Mouse (Mus musculus) liver, embryonic 13.5 days (tissue): ENCODE data around the gene Kpna6. TPM values are rescaled to one million over a fixed set of nuclear protein-coding genes. Genes with fewer than 3 reads are reported as not detected.
A peak's percentile ranks its signal among the peaks of the same experiment; 100 is the strongest.

Source experiments
- ATAC-seq: fragments of 200-750 bp; cut with Nextera tagmentation; 2 replicates; pipeline ENCODE4 v1.8.0; 2017; ENCODE audit warnings: low read depth, mild to moderate bottlenecking, moderate number of reproducible peaks, moderate library complexity
- DNase-seq: peaks from one replicate; pipeline ENCODE4 v3.0.0; 2022
- H3K27ac ChIP-seq: fragments of 300-500 bp; sonication (generic); 2 replicates; pipeline ENCODE4 v1.5.1; 2015; ENCODE audit warnings: moderate library complexity, mild to moderate bottlenecking, inconsistent platforms
- H3K27me3 ChIP-seq: fragments of 300-500 bp; sonication (generic); 2 replicates; pipeline ENCODE4 v1.6.1; 2015; ENCODE audit warnings: mild to moderate bottlenecking, inconsistent platforms
- H3K36me3 ChIP-seq: fragments of 300-500 bp; sonication (generic); 2 replicates; pipeline ENCODE4 v1.6.1; 2015; ENCODE audit warnings: mild to moderate bottlenecking, inconsistent platforms
- H3K4me1 ChIP-seq: fragments of 300-500 bp; sonication (generic); replicated peaks from 2 replicates; pipeline ENCODE4 v1.6.1; 2015; ENCODE audit warnings: inconsistent platforms
- H3K4me2 ChIP-seq: fragments of 300-500 bp; sonication (generic); 2 replicates; pipeline ENCODE4 v1.6.1; 2015; ENCODE audit warnings: inconsistent platforms, mild to moderate bottlenecking, moderate library complexity
- H3K4me3 ChIP-seq: fragments of 300-500 bp; sonication (generic); replicated peaks from 2 replicates; pipeline ENCODE4 v1.5.1; 2015; ENCODE audit warnings: mild to moderate bottlenecking, inconsistent platforms
- H3K9ac ChIP-seq: fragments of 300-500 bp; sonication (generic); 2 replicates; pipeline ENCODE4 v1.6.1; 2015; ENCODE audit warnings: mild to moderate bottlenecking, inconsistent platforms
- H3K9me3 ChIP-seq: fragments of 300-500 bp; sonication (generic); replicated peaks from 2 replicates; pipeline ENCODE4 v1.6.1; 2016; ENCODE audit warnings: inconsistent platforms
- WGBS: fragments of 180-500 bp; shearing (Covaris S2); methylation state at CpG from one replicate; pipeline ENCODE4 v1.1.7; 2015; ENCODE audit not compliant: insufficient replicate concordance; 5-methylcytosine and 5-hydroxymethylcytosine counted together
- polyA plus RNA-seq: library from polyadenylated mRNA; unstranded; fragments of >200 nt; fragmentation: Nextera tagmentation; extraction: Ambion mirVana; gene quantifications from 2 replicates; pipeline ENCODE4 v1.2.1, GENCODE M21; 2015

The Kpna6 gene
- polyA plus RNA-seq, 1 experiment from 2014 or later, result 7.2 TPM

GRCm38 (mm10) chr4:129623681-129624091, 48.9 kb downstream of the Kpna6 start, which contains the start of gene Ccdc28b:
Gene Ccdc28b, minus strand, starts transcription at chr4:129623947.
- Histone ChIP-seq H3K4me3 (peak within 1 kb of the TSS; percentile 62), H3K36me3 (peaks cover 28% of the 10 kb centered on the region), H3K4me1 (peaks cover 59% of the 10 kb centered on the region), H3K27me3 (no peaks in the 10 kb centered on the region), H3K9ac (peak within 1 kb of the TSS; percentile 71), H3K4me2 (peak within 1 kb of the TSS; percentile 75), H3K9me3 (no peaks in the 10 kb centered on the region), H3K27ac (peak within 1 kb of the TSS; percentile 88)
- DNase-seq (no peak), ATAC-seq (no peak)
- under 1% methylated on average over 10 of the region's 10 CpGs for WGBS

GRCm38 (mm10) chr4:129622803-129623535, 49.6 kb downstream of the Kpna6 start:
- no peak for DNase-seq
- Histone ChIP-seq H3K36me3 (peaks cover 21% of the 10 kb centered on the region), H3K27ac (peak overlapping the region; percentile 88), H3K9me3 (no peaks in the 10 kb centered on the region), H3K27me3 (no peaks in the 10 kb centered on the region), H3K9ac (peak overlapping the region; percentile 71), H3K4me1 (peaks cover 66% of the 10 kb centered on the region), H3K4me3 (peak overlapping the region; percentile 62), H3K4me2 (peak overlapping the region; percentile 75)
- ATAC-seq, result no peak
- WGBS, result 23% methylated on average over 8 of the region's 8 CpGs

- Histone ChIP-seq H3K4me2 (peak overlapping the region; percentile 75), H3K36me3 (peaks cover 15% of the 10 kb centered on the region), H3K27me3 (no peaks in the 10 kb centered on the region), H3K9ac (0 out of 2 replicates have a peak overlapping the region, but pooled peaks have one; percentile 71), H3K9me3 (no peaks in the 10 kb centered on the region), H3K4me1 (peaks cover 73% of the 10 kb centered on the region), H3K27ac (no peak overlapping the region), H3K4me3 (0 out of 2 replicates have a peak overlapping the region, but pooled peaks have one; percentile 62)
- 74% methylated on average over 11 of the region's 11 CpGs for WGBS
- no peak for ATAC-seq
- DNase-seq, result no peak
Measured at GRCm38 (mm10) chr4:129622120-129622802, 50.3 kb downstream of the Kpna6 start.

- H3K9me3 ChIP-seq, result no peaks in the 10 kb centered on the region
- WGBS, result 65% methylated on average over 8 of the region's 8 CpGs
- DNase-seq (no peak), ATAC-seq (no peak)
- H3K4me2 ChIP-seq, result no peak overlapping the region
- peak overlapping the region; percentile 32; the same call in 1 of the 2 replicates for H3K27ac ChIP-seq
- H3K27me3 ChIP-seq, result no peaks in the 10 kb centered on the region
- H3K9ac ChIP-seq, result no peak overlapping the region
- no peak overlapping the region for H3K4me3 ChIP-seq
- H3K4me1 ChIP-seq, result peaks cover 68% of the 10 kb centered on the region
- H3K36me3 ChIP-seq, result peaks cover 13% of the 10 kb centered on the region
Measured at GRCm38 (mm10) chr4:129621283-129621841, 51.2 kb downstream of the Kpna6 start.

GRCm38 (mm10) chr4:129620419-129621282, 51.9 kb downstream of the Kpna6 start:
- Histone ChIP-seq H3K4me3 (no peak overlapping the region), H3K27ac (peak overlapping the region; percentile 32; the same call in 1 of the 2 replicates), H3K9ac (no peak overlapping the region), H3K27me3 (no peaks in the 10 kb centered on the region), H3K4me1 (peaks cover 61% of the 10 kb centered on the region), H3K4me2 (no peak overlapping the region), H3K9me3 (no peaks in the 10 kb centered on the region), H3K36me3 (peaks cover 16% of the 10 kb centered on the region)
- DNase-seq (no peak), ATAC-seq (no peak)
- 76% methylated on average over 11 of the region's 11 CpGs for WGBS

- Histone ChIP-seq H3K27me3 (no peaks in the 10 kb centered on the region), H3K4me3 (peak within 1 kb of the TSS; percentile 71), H3K9me3 (no peaks in the 10 kb centered on the region), H3K4me1 (peaks cover 46% of the 10 kb centered on the region), H3K36me3 (peaks cover 16% of the 10 kb centered on the region), H3K4me2 (peak within 1 kb of the TSS; percentile 89), H3K27ac (peak within 1 kb of the TSS; percentile 81), H3K9ac (peak within 1 kb of the TSS; percentile 89)
- peak; percentile 90 for ATAC-seq
- 3% methylated on average over 44 of the region's 44 CpGs for WGBS
- peak; percentile 90 for DNase-seq
Measured at GRCm38 (mm10) chr4:129618786-129619691, 53.5 kb downstream of the Kpna6 start, which contains the start of gene Iqcc. Gene Iqcc, minus strand, starts transcription at chr4:129619099.

- no peak overlapping the region for H3K27ac ChIP-seq
- H3K9ac ChIP-seq, result peak overlapping the region; percentile 89
- no peak for ATAC-seq
- no peak for DNase-seq
- H3K27me3 ChIP-seq, result no peaks in the 10 kb centered on the region
- peaks cover 36% of the 10 kb centered on the region for H3K4me1 ChIP-seq
- H3K4me3 ChIP-seq, result peak overlapping the region; percentile 71
- H3K9me3 ChIP-seq, result no peaks in the 10 kb centered on the region
- H3K4me2 ChIP-seq, result peak overlapping the region; percentile 89
- peaks cover 16% of the 10 kb centered on the region for H3K36me3 ChIP-seq
- 87% methylated on average over 5 of the region's 5 CpGs for WGBS
Measured at GRCm38 (mm10) chr4:129618031-129618430, 54.5 kb downstream of the Kpna6 start.

- ATAC-seq (no peak), DNase-seq (no peak)
- H3K9me3 ChIP-seq, result no peaks in the 10 kb centered on the region
- H3K4me2 ChIP-seq, result 0 out of 2 replicates have a peak overlapping the region, but pooled peaks have one; percentile 89
- 87% methylated on average over 7 of the region's 7 CpGs for WGBS
- no peak overlapping the region for H3K27ac ChIP-seq
- no peak overlapping the region for H3K9ac ChIP-seq
- peaks cover 16% of the 10 kb centered on the region for H3K36me3 ChIP-seq
- H3K4me3 ChIP-seq, result 0 out of 2 replicates have a peak overlapping the region, but pooled peaks have one; percentile 71
- peaks cover 28% of the 10 kb centered on the region for H3K4me1 ChIP-seq
- no peaks in the 10 kb centered on the region for H3K27me3 ChIP-seq
Measured at GRCm38 (mm10) chr4:129617121-129617641, 55.4 kb downstream of the Kpna6 start.

GRCm38 (mm10) chr4:129616631-129617030, 55.9 kb downstream of the Kpna6 start:
- no peak overlapping the region for H3K9ac ChIP-seq
- H3K27me3 ChIP-seq, result no peaks in the 10 kb centered on the region
- DNase-seq (no peak), ATAC-seq (no peak)
- peaks cover 27% of the 10 kb centered on the region for H3K4me1 ChIP-seq
- H3K27ac ChIP-seq, result no peak overlapping the region
- H3K4me2 ChIP-seq, result no peak overlapping the region
- no peaks in the 10 kb centered on the region for H3K9me3 ChIP-seq
- H3K4me3 ChIP-seq, result no peak overlapping the region
- H3K36me3 ChIP-seq, result peaks cover 16% of the 10 kb centered on the region
- WGBS, result 81% methylated on average over 3 of the region's 3 CpGs
